Mouse (Mus musculus) T-helper 1 cell (primary cell): Measurements from ENCODE around the gene Nfyb.

Experiments
- in situ Hi-C: fragments of 300-600 bp; cut with MboI, MseI; formaldehyde crosslinking; loops from one replicate; pipeline ENCODE4 v1.15.1; 2025; ENCODE audit warnings: high pct_unique_total_duplicates

The Nfyb gene

DNA sequence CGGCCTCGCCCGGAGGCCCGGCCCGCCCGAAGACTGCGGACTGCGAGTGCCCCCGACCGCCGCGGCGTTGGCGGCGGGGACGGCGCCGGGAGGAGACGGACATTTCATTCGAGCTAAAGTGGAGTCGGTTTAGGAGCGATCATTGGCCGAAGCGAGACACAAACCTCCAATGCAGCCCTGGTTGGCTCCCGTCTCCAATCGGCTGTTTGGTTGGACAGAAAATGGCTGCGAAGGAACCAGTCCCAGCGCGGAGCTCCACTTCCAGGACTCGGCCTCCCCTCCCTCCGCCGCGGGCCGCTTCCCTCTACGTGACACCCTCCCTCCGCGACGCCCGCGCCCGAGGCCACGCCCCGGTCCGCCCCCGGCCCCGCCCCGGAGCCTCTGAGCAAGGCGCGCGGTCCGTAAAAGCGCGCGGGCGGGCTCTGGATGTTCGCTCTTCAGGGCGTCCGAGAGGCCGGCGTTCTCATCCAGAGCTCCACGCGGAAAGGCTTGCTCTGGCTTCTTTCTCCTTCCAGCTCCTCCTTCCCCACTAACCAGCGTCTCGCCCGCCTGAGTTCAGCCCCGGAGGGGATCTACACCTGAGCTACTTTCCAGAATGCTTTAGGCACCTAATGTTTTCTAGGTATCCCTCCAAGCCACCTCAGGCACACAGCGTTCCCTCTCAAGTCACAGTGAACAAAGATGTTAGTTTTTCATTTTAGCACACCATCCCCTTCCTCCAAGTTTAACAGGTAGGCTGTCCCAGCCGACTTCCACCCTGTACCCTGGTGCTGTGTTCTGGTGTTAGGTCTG lies at the start of gene Nfyb:
Nfyb (minus strand) TSS at position 305 of the 792 bp plus-strand sequence.
- in situ Hi-C loops, result loop anchor here (5.0 kb wide), 1 partner anchor 98 kb away; no protein-coding TSS in a partner anchor

DNA sequence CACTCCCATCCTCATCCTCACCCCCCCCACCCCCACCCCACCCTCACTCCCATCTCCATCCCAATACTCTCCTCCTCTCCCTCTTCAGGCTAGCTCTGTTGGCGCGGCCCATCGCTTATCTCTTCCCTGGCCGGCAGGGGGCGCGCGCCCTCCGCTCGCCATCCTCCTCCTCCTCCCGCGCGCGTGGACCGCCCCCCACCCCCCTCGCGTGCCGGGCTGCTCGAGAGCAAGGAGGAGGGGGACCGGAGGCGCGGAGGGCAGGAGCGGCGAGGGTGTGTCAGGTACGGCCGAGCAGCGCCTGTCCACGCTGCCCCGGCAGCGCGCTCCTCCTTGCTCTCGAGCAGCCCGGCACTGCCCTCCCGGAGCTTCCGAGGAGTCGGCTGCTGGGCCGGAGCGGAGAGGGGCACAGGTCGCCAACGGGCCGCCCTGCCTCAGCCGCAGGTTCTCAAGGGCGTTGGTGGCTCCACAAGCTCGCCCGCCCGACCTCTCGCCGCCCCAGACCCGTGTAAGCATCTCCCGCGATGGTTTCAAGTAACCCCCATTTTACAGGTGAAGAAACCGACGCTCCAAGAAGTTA lies 48.0 kb upstream of the Nfyb start:
- in situ Hi-C loops, result no loop called here

DNA sequence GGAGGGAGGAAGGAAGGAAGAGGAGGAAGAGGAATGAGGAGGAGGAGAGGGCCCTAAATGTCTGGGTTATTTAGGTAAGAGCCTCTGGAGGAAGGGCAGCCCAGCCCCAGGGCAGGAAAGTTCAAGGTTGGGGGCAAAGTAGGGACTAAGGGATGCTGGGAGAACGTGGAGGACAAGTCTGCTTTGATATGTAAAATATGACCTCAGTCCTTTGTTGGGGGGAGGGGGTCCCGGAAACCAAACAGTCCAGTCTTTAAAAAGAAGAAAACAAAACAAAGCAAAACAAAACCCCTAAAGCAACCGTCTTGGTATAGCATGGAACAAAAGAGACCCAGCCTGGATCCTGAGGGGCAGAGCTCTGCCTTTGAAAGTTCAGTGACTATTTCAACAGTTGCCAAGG lies 45.4 kb upstream of the Nfyb start:
- in situ Hi-C loops, result loop anchor here (5.0 kb wide), 2 partner anchors 93 to 173 kb away; no protein-coding TSS in a partner anchor

DNA sequence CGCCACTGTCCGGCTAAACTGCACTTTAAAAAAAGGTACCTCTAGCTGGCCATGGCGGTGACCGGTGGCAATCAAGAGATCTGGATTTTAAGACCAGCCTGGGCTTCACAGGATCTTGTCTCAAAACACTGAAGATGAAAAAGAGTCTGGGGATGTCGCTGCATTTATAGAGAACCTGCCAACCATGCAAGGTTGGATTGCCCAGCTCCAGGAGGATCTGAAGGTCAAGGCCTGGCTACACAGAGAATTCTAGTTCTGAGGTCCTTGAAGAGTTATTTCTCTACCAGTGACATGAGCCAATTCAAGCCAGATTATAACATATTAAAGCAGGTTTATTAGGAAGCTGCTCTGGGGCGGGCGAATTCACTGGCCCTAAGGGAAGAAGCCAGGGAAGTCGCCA lies 44.9 kb upstream of the Nfyb start:
- in situ Hi-C loops, result loop anchor here (5.0 kb wide), 2 partner anchors 93 to 173 kb away; no protein-coding TSS in a partner anchor

DNA sequence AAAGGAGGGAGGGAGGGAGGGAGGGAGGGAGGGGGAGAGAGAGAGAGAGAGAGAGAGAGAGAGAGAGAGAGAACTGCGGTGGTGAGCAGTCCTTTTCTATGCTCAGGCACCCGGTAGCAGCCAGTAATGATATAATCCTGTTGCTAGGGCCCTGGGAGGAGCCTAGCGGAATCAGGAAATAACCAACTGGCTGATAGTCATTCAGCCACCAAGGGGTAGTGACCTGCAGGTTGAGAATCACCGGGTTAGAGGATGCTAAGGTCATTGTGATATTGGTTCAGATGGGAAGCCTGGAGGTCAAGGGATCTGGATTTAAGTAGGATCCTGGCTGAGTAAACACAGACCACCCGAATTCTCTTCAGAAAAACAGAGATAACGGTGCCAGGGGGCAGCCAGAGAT lies 44.2 kb upstream of the Nfyb start:
- in situ Hi-C loops, result loop anchor here (5.0 kb wide), 2 partner anchors 94 to 174 kb away; no protein-coding TSS in a partner anchor

DNA sequence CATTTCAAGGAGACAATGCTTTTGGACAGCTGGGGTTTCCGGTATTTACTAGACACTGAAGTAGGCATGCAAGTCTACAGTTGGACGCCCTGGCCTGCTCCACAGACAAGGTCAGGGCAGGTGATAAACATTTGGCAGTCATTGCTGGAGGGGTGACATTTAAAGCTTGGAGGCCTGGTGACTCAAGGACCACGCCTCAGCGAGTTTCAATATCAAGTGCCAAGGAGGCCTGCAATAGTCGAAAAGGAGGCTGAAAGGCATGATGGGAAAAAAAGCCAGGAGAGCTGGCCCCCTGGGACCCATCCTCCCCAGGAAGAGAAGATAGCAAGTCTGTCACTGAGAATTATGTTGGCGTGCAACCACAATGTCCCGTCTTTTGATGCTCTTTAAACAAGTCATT lies 43.3 kb upstream of the Nfyb start:
- in situ Hi-C loops, result loop anchor here (5.0 kb wide), 2 partner anchors 95 to 175 kb away; no protein-coding TSS in a partner anchor

DNA sequence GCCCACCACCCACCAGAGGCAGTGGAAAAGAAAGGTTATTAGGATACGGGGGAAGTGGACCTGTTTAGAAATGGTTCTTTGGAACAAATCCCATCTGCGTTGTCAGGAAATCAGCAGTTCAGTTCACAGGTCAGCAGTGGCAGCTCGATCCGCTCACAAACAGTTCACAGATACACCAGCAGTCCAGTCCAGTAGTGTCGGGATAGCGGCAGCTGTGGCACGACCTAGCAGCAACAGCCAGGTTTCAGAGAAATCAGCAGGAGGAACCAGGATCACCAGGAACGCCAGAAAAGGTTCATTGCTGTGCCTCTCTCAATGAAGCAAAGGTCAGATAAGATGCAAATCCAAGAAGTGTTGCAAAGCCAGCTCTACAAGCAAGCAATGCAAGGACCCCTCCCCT lies 42.5 kb upstream of the Nfyb start:
- in situ Hi-C loops, result loop anchor here (5.0 kb wide), 2 partner anchors 96 to 176 kb away; no protein-coding TSS in a partner anchor

DNA sequence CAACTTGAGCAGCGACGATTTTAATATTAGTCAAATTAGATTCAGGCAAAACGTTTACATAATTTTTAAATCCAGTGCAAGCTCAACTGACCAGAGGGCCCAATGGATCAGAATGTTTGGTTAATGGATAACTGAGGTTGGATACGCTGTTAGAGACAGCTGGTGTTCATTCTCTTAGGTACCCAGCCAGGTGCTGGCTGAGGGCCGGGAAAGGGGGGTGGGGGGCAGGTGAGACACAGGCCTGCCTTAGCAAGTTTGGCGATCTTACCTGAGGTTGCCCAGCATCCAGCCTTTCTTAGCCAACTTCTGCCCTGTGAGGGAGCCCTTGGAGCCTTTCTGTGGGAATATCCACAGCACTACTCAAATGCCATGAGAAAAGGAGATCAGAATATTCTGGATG lies 41.2 kb upstream of the Nfyb start:
- in situ Hi-C loops, result loop anchor here (5.0 kb wide), 2 partner anchors 97 to 177 kb away; no protein-coding TSS in a partner anchor

DNA sequence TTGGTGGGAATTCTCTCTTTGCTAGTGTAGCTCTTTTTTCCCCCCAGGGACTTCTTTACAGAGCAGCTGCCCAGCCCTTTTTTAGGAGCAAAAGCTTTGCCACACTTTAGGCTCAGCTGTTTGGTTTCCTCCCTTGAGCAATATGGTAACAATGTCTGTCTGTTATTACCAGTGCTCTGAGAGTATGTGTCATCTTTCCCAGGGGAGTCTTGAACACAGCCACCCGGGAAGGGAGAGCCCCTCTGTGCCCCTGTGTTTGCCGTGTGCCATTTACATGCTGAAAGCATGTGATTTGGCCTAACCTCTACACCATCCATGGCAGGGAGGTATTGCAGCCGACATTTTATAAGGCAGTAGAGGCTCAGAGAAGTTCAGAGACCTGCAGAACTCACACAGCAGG lies 40.5 kb upstream of the Nfyb start:
- in situ Hi-C loops, result no loop called here

DNA sequence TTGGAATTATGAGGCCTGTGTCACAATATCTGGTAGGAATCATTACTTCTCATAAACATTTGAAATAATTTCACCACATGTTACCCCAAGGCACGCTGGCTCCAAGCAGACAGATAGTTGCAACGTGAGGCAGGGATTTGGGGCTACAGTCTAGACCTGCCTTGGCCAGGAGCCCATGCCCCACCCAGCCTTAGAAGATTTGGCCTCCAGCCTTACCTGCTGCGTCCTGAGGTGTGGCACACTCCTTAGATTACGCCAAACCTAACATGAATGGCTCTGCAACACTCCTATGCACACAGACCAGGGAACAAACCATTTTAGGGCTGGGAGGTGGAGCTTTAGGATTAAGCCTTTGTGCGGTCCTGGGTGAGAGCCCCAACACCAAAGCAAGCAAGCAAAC lies 36.1 kb upstream of the Nfyb start:
- in situ Hi-C loops, result no loop called here

DNA sequence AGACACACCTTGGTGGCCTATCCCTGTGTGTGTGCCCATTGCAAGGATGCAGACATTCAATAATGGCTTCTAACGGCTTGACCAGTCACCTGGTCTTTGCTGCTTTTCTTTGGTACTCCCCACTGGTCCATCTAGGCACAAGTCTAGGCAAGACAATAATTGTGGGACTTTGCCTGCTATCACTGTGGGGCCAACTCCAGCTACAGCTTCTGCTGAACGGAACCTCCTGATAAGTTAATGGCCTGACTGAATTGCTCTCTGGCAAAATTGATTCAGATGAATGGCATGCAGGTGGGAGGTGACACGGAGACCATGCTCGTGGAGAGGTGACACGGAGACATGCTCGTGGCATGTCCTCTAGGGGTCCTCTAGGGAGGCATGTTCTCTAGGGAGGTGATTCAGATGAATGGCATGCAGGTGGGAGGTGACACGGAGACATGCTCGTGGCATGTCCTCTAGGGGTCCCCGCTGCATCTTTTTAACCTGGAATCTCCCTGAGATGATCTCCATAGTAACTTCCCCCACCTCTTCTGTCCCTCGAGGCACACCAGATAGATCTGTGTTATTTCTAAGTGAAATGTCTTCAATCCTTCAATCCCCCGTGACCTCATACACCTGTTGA lies 34.5 kb upstream of the Nfyb start:
- in situ Hi-C loops, result no loop called here

DNA sequence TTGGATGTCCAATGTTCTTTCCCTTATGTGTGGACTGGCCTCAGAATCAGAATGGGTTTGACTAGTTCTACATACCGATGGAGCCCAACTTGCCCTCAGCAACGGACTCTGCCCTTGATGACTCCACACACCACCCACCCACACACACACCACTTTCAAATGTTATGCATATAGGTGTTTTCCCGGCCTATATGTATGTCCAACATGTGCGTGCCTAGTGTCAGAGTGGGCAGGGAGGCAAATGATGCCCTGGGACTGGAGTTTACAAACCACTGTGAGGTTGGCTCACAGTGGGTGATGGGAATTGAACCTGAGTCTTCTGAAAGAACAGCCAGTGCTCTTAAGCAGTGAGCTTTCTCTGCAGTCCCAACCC lies 33.2 kb upstream of the Nfyb start:
- in situ Hi-C loops, result no loop called here

DNA sequence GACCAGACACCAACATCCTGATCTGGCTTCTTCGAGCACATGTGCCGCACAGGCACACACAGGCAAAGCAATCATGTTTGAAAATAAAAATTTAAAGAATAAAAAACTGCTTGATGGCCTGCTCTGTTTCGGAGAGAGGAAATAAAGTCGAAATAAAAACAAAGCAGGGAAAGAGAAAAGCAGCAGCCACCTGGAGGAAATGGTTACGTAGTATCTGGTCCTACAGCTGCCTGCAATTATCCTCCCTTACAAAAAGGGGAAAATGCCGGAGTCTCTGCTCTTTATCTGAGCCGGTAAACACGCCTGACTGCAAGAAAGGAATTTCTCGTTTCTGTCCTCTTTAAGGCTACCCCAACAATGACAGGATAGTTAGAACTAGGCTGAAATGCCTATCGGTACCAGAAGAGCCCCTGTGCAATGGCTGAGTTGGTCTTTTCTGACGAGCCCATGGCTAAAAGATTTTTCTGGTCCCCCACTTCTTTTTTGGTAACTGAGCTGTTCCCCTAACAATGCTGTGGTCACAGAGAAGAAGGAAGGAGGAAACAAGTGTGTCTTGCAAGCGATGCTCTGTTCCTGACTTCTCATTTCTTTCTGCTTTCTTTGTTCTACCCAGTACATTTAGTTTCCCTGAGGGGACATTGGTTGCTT lies 32.7 kb upstream of the Nfyb start:
- in situ Hi-C loops, result no loop called here

DNA sequence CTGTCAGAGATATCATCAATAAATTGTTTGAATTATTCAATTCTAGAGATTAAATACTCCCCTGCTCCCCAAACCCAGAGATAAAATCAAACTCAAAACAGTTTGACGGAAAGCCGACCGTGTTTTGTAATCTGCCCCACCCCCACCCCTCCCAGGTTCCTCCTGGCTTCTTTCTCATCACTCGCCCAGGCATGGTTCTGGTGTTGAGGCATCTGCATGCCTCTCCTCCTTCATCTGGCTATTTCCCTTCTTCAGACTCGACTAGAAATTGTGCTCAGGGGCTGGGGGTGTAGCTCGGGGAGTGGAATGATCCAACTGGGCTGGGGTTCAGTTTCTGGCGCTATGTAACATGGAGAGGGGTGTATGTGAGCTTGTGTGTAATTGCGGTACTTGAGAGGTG lies 31.8 kb upstream of the Nfyb start:
- in situ Hi-C loops, result no loop called here

DNA sequence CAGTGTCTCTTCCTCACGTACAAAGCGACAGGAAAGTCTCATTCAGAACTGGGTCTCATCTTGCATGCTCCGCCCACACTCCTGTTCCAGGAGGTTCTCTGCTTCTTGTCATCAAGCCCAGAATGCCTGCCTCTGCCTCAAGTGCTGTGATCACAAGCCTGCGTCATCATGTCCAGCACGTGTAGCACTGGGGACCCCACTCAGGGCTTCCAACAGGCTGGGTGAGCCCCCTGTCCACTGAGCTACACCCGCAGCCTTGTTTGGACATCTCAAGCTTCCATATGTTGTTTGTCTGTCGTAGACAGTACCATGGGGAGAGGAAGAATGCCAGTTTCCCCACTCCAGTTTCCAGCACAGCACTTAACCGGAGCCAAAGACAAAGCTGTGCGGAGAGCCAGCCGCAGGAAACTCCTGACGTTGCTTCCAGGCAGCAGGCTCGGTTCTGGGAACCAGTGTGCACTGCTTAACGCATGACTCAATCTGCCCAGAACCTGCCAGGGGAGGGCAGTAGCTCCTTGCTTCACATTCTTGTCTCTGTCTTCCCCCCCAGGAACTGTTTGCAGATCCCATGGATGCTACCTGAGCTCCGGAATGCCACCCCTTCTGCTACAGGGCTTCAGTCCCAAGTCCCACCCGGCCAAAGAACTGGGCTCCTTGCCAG lies 31.3 kb upstream of the Nfyb start:
- in situ Hi-C loops, result no loop called here

DNA sequence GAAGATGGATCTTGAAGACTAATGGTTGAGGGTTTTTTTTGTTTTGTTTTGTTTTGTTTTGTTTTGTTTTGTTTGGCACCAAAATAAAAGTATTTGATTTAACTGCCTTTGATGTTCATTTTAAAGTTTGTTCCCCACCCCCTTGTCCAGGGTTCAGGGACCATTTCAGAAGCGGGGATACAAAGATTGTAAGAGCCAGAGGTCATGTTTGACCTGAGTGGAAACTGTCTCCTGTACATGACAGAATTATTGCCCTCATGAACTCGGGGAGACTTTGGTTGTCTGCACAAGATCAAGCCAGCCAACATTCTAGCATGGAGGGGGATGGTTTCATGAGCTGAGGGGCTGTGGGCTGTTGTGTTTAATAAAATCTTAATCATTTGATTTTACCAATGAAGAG lies 28.4 kb upstream of the Nfyb start:
- in situ Hi-C loops, result no loop called here

DNA sequence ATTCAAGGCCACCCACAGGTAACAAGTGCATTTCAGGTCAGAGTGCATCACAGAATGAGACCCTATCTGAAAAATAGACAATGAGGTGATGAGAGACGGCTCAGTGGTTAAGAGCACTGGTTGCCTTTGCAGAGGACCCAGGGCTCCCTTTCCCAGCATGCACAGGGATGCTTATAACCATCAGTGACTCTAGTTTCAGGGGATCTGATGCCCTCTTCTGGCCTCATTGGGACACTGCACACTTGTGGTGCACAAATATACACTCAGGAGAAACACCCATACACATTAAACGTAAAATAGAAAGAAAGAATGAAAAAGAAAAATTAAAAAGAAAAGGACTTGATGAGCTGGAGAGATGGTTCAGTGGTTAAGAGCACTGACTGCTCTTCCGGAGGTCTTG lies 27.8 kb upstream of the Nfyb start:
- in situ Hi-C loops, result no loop called here

DNA sequence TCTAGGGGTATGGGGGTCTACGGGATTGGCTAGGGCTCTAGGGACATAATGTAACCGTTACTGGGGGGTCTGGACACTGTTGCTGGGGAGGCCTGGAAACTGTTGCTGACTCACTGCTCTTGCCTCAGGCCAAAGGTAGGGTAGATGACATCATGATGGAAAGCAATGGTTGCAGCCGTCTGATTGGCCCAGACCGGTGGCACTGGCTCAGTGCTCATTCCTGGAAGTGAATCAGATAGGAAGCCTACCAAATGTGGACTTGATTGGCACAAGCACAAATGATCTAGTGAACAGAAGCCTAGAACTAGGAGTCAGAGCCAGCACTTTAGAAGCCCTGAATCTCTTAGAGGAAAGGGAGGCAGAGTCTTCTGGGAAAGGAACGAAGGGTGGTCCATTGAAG lies 26.6 kb upstream of the Nfyb start:
- in situ Hi-C loops, result no loop called here

DNA sequence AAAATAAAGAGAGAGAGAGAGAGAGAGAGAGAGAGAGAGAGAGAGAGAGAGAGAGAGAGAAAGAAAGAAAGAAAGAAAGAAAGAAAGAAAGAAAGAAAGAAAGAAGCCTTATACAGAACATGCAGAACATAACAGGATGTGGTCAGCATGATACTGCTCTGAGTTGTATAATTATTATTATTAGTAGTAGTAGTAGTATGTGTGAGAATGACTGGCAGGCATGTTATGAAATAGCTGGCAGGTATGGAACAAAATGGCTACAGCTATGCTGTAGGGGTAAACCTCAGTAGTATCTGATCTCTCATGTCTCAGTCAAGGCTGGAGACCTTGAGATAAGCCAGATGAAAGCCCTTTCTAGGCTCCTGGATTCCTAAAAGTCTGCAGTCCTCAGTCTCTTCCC lies 25.2 kb upstream of the Nfyb start:
- in situ Hi-C loops, result no loop called here

DNA sequence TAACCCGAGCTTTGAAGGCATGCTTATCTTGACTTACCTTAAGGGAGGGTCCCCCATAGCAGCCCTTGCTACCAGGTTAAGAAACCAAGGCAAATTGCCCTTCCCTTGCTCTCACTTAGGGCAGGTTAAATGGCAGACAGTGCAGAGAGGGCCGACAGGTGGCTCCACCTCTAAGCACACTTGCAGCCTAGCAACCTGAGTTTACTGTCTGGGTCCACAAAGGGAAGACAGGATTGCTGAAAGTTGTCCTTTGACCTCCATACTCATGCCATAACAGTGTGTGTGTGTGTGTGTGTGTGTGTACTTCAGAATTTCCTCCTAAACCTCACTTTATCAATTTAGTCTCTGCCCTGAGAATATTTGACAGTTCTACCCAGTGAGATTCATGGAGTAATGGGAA lies 18.5 kb upstream of the Nfyb start:
- in situ Hi-C loops, result no loop called here

DNA sequence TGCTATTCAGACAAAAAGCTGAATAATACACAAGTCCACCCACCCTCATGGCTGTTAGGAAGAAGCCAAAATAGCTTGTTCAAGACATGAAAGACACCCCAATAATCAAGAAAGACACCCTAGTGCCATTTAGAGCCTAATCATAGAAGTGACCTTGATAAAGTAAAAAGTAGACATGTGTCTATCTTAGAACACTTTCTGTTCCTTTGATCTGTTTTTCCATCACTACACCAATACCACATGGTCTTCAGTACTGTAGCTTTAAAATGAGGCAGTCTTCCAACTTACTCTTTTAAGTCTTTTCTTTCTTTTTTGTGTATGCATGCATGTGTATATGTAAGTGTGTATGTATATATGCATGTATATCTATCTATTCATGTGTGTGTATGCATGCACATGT lies 16.9 kb upstream of the Nfyb start:
- in situ Hi-C loops, result no loop called here

DNA sequence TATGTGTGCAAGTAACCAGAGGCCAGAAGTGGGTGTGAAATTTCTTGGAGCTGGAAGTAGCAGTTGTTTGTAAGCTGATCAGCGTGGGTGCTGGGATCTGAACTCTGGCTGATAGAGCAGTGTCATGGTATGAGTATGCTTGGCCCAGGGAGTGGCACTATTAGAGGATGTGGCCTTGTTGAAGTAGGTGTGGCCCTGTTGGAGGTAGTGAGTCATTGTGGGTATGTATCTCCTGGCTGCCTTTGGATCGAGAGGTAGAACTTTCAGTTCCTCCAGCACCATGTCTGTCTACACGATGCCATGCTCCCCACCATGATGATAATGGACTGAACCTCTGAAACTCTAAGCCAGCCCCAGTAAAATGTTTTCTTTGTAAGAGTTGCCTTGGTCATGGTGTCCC lies 16.4 kb upstream of the Nfyb start:
- in situ Hi-C loops, result no loop called here
